Mouse (Mus musculus): Measurements from ENCODE around the gene Kif11. TPM values are rescaled to one million over a fixed set of nuclear protein-coding genes. Genes with fewer than 3 reads are reported as not detected.

Kif11 gene
- polyA plus RNA-seq, 1 experiment from 2014 or later = 20.7 TPM

DNA sequence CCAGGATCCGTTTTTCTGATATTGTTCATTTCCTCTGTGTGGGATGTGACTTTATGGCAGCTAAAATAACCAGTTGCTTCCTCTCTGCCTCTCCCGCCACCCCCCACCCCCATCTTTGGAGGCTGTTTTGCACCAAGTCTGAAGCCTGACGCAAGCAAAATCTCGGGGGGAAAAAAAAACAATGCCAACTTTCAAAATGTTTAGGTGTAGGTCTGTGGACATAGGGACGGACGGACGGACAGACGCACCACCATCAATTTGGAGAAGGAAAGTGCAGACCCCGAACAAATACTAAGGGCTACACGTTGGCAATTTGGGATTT, 59.6 kb downstream of the Kif11 start:
- no peak for TF ChIP-seq CTCF (IDR thresholded peaks at IDR 0.05; ENCODE audit: low read depth)
- TF ChIP-seq EP300 (IDR thresholded peaks at IDR 0.05; ENCODE audit: low read depth) = no peak
- peak overlapping the region; percentile 64 for H3K4me3 ChIP-seq (ENCODE audit: low read depth, low read length)
- WGBS (ENCODE audit: insufficient replicate concordance) = 2% methylated on average over 10 of the region's 10 CpGs
- peaks cover 16% of the 10 kb centered on the region for H3K36me3 ChIP-seq (replicated peaks; ENCODE audit: insufficient read depth, low read length)
- peaks cover 19% of the 10 kb centered on the region for H3K4me1 ChIP-seq (ENCODE audit: insufficient read depth)
- peaks cover 32% of the 10 kb centered on the region for H3K27me3 ChIP-seq (ENCODE audit: insufficient read depth, low read length)
- no peak for ATAC-seq
- H3K27ac ChIP-seq (ENCODE audit: low read depth) = peak overlapping the region; percentile 92
- peak; percentile 62 for DNase-seq
- peak overlapping the region; percentile 83 for H3K9ac ChIP-seq (replicated peaks)
- H3K4me2 ChIP-seq (ENCODE audit: low read depth, low read length) = peak overlapping the region; percentile 73
- no peaks in the 10 kb centered on the region for H3K9me3 ChIP-seq (ENCODE audit: low read length)

DNA sequence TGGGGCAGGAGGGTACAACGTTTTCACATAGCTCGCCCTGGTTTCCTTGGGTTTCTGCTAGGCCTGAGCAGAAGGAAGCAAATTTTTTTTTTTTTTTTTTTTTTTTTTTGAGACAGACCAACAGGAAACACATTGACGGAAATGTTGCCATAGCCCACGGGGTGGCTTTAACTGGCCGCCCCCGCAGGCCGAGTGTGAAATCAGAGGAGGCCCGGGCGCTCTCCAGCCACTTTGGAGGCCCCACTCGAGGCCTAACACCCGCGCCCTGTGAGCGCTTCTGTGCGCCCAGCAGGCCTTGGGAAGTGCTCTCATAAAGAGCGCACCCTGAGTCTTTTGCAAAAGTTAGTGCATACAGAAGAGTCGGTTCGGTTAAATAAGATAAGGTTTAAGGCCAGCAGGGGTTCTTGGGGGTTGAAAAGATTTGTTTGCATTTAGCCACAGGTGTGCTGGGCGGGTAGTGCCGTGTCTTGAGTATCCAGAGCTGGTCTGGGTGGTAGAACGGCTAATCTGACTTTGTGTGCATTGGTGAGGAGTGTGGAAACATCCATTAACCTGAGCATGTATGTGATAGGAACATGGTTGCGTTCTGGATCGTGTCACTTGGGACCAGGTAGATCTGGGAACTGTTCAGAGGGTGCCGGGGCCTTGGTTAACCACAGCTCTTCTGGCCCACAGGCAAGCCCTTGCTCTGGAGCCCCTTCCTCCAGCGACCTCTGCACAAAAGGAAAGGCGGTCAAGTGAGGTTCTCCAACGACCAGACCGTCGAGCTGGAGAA, 60.5 kb downstream of the Kif11 start:
- 7% methylated on average over 28 of the region's 28 CpGs for WGBS (ENCODE audit: insufficient replicate concordance)
- peak overlapping the region; percentile 92 for H3K27ac ChIP-seq (ENCODE audit: low read depth)
- no peaks in the 10 kb centered on the region for H3K9me3 ChIP-seq (ENCODE audit: low read length)
- peak overlapping the region; percentile 83 for H3K9ac ChIP-seq (replicated peaks)
- no peak for TF ChIP-seq EP300 (IDR thresholded peaks at IDR 0.05; ENCODE audit: low read depth)
- no peak for TF ChIP-seq CTCF (IDR thresholded peaks at IDR 0.05; ENCODE audit: low read depth)
- H3K4me2 ChIP-seq (ENCODE audit: low read depth, low read length) = peak overlapping the region; percentile 73
- peaks cover 32% of the 10 kb centered on the region for H3K27me3 ChIP-seq (ENCODE audit: insufficient read depth, low read length)
- ATAC-seq = no peak
- peaks cover 19% of the 10 kb centered on the region for H3K36me3 ChIP-seq (replicated peaks; ENCODE audit: insufficient read depth, low read length)
- peak overlapping the region; percentile 64 for H3K4me3 ChIP-seq (ENCODE audit: low read depth, low read length)
- DNase-seq = peak; percentile 63
- H3K4me1 ChIP-seq (ENCODE audit: insufficient read depth) = peaks cover 25% of the 10 kb centered on the region

DNA sequence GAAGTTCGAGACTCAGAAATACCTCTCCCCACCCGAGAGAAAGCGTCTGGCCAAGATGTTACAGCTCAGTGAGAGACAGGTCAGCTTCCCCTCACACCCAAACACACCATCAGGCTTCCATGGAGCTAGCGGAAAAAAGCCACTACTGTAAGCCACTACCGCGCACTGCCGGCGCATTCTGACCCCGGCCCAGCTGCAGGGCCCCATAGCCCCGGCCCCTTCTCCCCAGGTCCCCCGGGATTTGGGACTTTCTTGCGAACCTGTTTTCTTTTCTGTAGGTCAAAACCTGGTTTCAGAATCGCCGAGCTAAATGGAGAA, 61.0 kb downstream of the Kif11 start:
- no peak for TF ChIP-seq CTCF (IDR thresholded peaks at IDR 0.05; ENCODE audit: low read depth)
- TF ChIP-seq EP300 (IDR thresholded peaks at IDR 0.05; ENCODE audit: low read depth) = no peak
- Histone ChIP-seq H3K9me3 (ENCODE audit: low read length) (no peaks in the 10 kb centered on the region), H3K27ac (ENCODE audit: low read depth) (peak overlapping the region; percentile 92), H3K4me2 (ENCODE audit: low read depth, low read length) (peak overlapping the region; percentile 73), H3K27me3 (ENCODE audit: insufficient read depth, low read length) (peaks cover 32% of the 10 kb centered on the region), H3K4me3 (ENCODE audit: low read depth, low read length) (peak overlapping the region; percentile 64), H3K9ac (replicated peaks) (peak overlapping the region; percentile 83), H3K36me3 (replicated peaks; ENCODE audit: insufficient read depth, low read length) (peaks cover 19% of the 10 kb centered on the region), H3K4me1 (ENCODE audit: insufficient read depth) (peaks cover 28% of the 10 kb centered on the region)
- ATAC-seq = no peak
- DNase-seq = no peak
- WGBS (ENCODE audit: insufficient replicate concordance) = 22% methylated on average over 14 of the region's 14 CpGs

DNA sequence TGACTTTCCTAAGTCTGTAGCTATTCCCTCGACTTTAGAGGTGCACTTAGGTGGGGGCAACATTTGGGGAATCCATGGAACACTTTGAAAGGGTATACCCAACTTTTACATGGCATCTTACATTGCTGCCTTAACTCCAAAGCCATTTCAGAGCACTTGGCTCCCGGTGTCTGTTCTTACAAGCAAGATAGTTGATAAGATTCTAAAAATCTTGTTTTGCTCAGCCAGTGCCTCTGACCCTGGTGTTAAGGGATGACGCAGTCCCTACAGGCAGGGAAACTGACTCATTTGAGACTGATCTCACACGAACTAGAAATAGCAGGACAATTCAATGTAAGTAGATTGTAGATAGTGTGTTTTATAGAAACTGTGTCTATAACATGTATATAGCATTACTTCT, 64.0 kb downstream of the Kif11 start:
- Histone ChIP-seq H3K9ac (replicated peaks) (no peak overlapping the region), H3K4me1 (ENCODE audit: insufficient read depth) (peaks cover 27% of the 10 kb centered on the region), H3K27ac (ENCODE audit: low read depth) (no peak overlapping the region), H3K36me3 (replicated peaks; ENCODE audit: insufficient read depth, low read length) (peaks cover 19% of the 10 kb centered on the region), H3K9me3 (ENCODE audit: low read length) (no peaks in the 10 kb centered on the region), H3K4me2 (ENCODE audit: low read depth, low read length) (no peak overlapping the region), H3K4me3 (ENCODE audit: low read depth, low read length) (no peak overlapping the region), H3K27me3 (ENCODE audit: insufficient read depth, low read length) (peaks cover 10% of the 10 kb centered on the region; the same call in 1 of the 2 replicates)
- no peak for DNase-seq
- 50% methylated on average over 4 of the region's 4 CpGs for WGBS (ENCODE audit: insufficient replicate concordance)
- no peak for TF ChIP-seq EP300 (IDR thresholded peaks at IDR 0.05; ENCODE audit: low read depth)
- no peak for TF ChIP-seq CTCF (IDR thresholded peaks at IDR 0.05; ENCODE audit: low read depth)
- no peak for ATAC-seq

DNA sequence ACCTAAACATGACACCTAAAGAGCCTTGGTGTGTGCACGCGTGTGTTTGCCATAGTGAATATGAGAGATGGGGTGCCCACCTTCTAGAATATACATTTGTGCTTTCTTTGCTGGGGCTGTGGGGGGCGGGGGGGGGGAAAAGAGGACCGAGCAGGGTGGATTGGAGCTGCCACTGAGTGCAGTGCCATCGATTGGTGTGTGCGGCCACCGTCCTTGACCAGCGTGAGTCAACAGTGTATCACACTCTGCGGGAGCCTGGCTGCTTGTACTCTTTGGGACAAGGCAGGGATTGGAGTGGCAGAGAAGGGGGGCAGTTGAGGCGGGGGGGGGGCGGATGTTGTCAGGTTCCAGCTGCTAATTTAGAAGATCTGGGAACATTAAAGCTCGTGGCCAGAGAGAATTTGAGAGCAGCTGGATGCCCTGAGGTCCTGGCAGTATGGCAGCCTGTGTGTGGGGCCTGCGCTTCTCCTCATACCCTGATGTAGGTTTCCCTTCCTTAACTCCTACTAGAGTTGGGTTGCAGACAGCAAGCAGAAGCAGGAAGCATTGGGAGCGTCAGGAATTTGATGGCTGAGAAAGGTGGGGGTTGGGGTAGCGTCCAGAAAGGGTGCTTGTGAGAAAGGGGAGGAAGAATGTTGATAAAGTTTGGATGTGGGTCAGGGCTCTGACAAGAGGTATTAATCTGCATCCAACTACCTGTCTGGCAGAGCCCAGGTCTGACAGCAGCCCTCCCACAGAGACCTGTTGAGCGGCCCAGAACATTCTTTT, 64.7 kb downstream of the Kif11 start:
- H3K27me3 ChIP-seq (ENCODE audit: insufficient read depth, low read length) = peaks cover 4% of the 10 kb centered on the region; the same call in 1 of the 2 replicates
- DNase-seq (peak; percentile 67), ATAC-seq (peak; percentile 75)
- H3K4me3 ChIP-seq (ENCODE audit: low read depth, low read length) = no peak overlapping the region
- H3K9ac ChIP-seq (replicated peaks) = no peak overlapping the region
- no peak for TF ChIP-seq CTCF (IDR thresholded peaks at IDR 0.05; ENCODE audit: low read depth)
- TF ChIP-seq EP300 (IDR thresholded peaks at IDR 0.05; ENCODE audit: low read depth) = no peak
- H3K27ac ChIP-seq (ENCODE audit: low read depth) = peak overlapping the region; percentile 46
- H3K4me2 ChIP-seq (ENCODE audit: low read depth, low read length) = no peak overlapping the region
- peaks cover 19% of the 10 kb centered on the region for H3K36me3 ChIP-seq (replicated peaks; ENCODE audit: insufficient read depth, low read length)
- 63% methylated on average over 16 of the region's 16 CpGs for WGBS (ENCODE audit: insufficient replicate concordance)
- no peaks in the 10 kb centered on the region for H3K9me3 ChIP-seq (ENCODE audit: low read length)
- peaks cover 27% of the 10 kb centered on the region for H3K4me1 ChIP-seq (ENCODE audit: insufficient read depth)

DNA sequence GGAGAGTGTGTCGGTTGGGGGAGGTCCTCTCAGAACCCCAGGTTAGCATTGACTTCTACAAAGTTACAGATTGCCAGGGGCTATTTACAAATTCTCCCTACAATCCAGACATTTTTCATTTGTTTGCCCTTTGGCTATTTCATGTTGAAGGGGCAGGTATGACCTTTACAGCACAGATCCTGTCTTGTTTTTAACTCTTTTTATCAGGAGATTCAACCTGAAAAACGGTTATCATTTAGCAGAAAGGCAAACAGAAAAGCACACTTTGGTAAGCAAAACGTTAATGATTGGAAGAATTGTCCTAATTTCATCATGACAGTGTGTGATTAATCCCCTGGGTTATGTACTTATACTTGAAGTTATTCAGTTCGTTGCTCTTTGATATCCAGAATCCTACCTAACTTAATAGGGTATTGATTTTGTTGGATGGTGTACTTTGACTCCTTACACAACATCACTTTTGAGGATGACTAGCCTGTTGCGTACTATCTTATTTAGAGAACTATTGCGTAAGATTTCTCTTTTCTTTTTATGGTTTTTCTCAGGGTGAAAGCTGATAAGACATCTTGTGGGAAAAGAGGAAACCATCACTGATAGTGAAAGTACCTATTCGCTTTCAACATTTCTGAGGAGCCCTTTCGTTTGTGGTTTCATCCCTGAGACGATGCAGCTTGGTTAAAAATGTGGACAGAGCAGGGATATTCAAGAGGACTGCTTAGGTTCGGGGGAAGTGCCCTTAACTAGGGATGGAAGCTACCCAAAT, 66.5 kb downstream of the Kif11 start:
- peaks cover 20% of the 10 kb centered on the region for H3K4me1 ChIP-seq (ENCODE audit: insufficient read depth)
- TF ChIP-seq CTCF (IDR thresholded peaks at IDR 0.05; ENCODE audit: low read depth) (no peak), EP300 (IDR thresholded peaks at IDR 0.05; ENCODE audit: low read depth) (peak; percentile 76)
- H3K27me3 ChIP-seq (ENCODE audit: insufficient read depth, low read length) = no peaks in the 10 kb centered on the region
- H3K36me3 ChIP-seq (replicated peaks; ENCODE audit: insufficient read depth, low read length) = peaks cover 11% of the 10 kb centered on the region
- H3K27ac ChIP-seq (ENCODE audit: low read depth) = peak overlapping the region; percentile 56
- DNase-seq = no peak
- WGBS (ENCODE audit: insufficient replicate concordance) = 21% methylated on average over 10 of the region's 10 CpGs
- peak; percentile 83 for ATAC-seq
- H3K9me3 ChIP-seq (ENCODE audit: low read length) = no peaks in the 10 kb centered on the region
- H3K4me2 ChIP-seq (ENCODE audit: low read depth, low read length) = no peak overlapping the region
- no peak overlapping the region for H3K4me3 ChIP-seq (ENCODE audit: low read depth, low read length)
- H3K9ac ChIP-seq (replicated peaks) = no peak overlapping the region

Data from liver, postnatal 0 days (tissue).